Comparison of ENCODE assay signal across 9 mouse cellular contexts in the genomic region with DNA sequence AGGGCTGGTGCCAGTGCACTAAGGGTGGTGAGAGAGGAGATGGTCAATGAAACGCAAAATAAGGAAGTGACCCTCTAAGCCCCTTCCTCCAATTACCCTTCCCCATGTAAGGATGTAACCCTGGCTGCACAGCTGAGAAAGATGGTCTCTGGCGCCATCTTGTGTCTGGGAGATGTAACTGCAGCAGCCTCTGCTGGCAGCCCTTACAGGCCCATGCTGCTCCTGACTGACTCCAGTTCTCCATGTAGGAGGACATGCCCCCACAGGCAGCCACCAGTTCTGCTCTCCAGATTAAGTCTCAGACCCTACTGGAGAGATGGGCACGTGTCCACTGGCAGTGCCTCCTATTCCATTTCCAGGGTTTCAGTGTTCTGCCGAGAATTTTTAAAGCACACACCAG. TPM values are rescaled to one million over a fixed set of nuclear protein-coding genes. Genes with fewer than 3 reads are reported as not detected.
DNase-seq lines count a peak whose midpoint lies in the region; ATAC-seq and TF ChIP-seq lines count a peak whose summit lies in the region.
"Had no signal": no experiment of that assay in that cellular context is flagged by ENCODE, and none has a peak within 500 bp of the region (broad histone marks: within the 10 kb centered on the region; RNA-seq: fewer than 3 reads in every experiment).

No protein-coding gene starts in this region.

- no peak overlapping the region for H3K4me3 ChIP-seq in bone marrow, adult 2 months (replicated peaks; ENCODE audit: control insufficient read depth, low read depth, low read length)
- H3K4me3 ChIP-seq in embryonic facial prominence, embryonic 15.5 days (replicated peaks): no peak overlapping the region
- no peak overlapping the region for H3K4me3 ChIP-seq in heart, embryonic 10.5 days
- no peak overlapping the region for H3K4me3 ChIP-seq in kidney, embryonic 15.5 days (replicated peaks)
- H3K4me3 ChIP-seq in liver, embryonic 11.5 days (ENCODE audit: low read depth, low read length): no peak overlapping the region
- H3K4me3 ChIP-seq in stomach, embryonic 14.5 days (ENCODE audit: low read depth, low read length): no peak overlapping the region
- H3K4me3 ChIP-seq: erythroblast, embryonic 14.5 days had no signal

- no peak for TF ChIP-seq POLR2A in bone marrow, adult 2 months (IDR thresholded peaks at IDR 0.05; ENCODE audit: borderline replicate concordance, control insufficient read depth, low read depth, low read length)

- H3K27ac ChIP-seq in bone marrow, adult 2 months (ENCODE audit: control insufficient read depth, insufficient read depth, low read depth, low read length, poor library complexity): no peak overlapping the region
- no peak overlapping the region for H3K27ac ChIP-seq in embryonic facial prominence, embryonic 15.5 days (replicated peaks)
- H3K27ac ChIP-seq in heart, embryonic 10.5 days: no peak overlapping the region
- H3K27ac ChIP-seq in kidney, embryonic 15.5 days: no peak overlapping the region
- no peak overlapping the region for H3K27ac ChIP-seq in liver, embryonic 11.5 days (ENCODE audit: low read depth, low read length)
- H3K27ac ChIP-seq in stomach, embryonic 14.5 days (ENCODE audit: low read length): no peak overlapping the region

- H3K9me3 ChIP-seq in embryonic facial prominence, embryonic 15.5 days (replicated peaks): no peaks in the 10 kb centered on the region
- no peaks in the 10 kb centered on the region for H3K9me3 ChIP-seq in heart, embryonic 10.5 days
- H3K9me3 ChIP-seq in kidney, embryonic 15.5 days (replicated peaks): no peaks in the 10 kb centered on the region
- no peaks in the 10 kb centered on the region for H3K9me3 ChIP-seq in liver, embryonic 11.5 days (ENCODE audit: control insufficient read depth, low read length)
- no peaks in the 10 kb centered on the region for H3K9me3 ChIP-seq in stomach, embryonic 14.5 days (ENCODE audit: control insufficient read depth, low read depth, low read length)

- H3K4me1 ChIP-seq in bone marrow, adult 2 months (ENCODE audit: control insufficient read depth, insufficient read depth, low read length): no peaks in the 10 kb centered on the region
- H3K4me1 ChIP-seq in embryonic facial prominence, embryonic 15.5 days: no peaks in the 10 kb centered on the region
- no peaks in the 10 kb centered on the region for H3K4me1 ChIP-seq in heart, embryonic 10.5 days
- H3K4me1 ChIP-seq in kidney, embryonic 15.5 days: no peaks in the 10 kb centered on the region
- no peaks in the 10 kb centered on the region for H3K4me1 ChIP-seq in liver, embryonic 11.5 days (replicated peaks; ENCODE audit: control insufficient read depth, insufficient read depth, low read length)
- no peaks in the 10 kb centered on the region for H3K4me1 ChIP-seq in stomach, embryonic 14.5 days (ENCODE audit: control insufficient read depth, insufficient read depth, low read length)

- WGBS in bone marrow, adult 2 months: 29% methylated on average over 4 of the region's 4 CpGs
- 28% methylated on average over 4 of the region's 4 CpGs for WGBS in embryonic facial prominence, embryonic 15.5 days
- WGBS in heart, embryonic 10.5 days: 27% methylated on average over 4 of the region's 4 CpGs
- 25% methylated on average over 4 of the region's 4 CpGs for WGBS in kidney, embryonic 15.5 days
- 33% methylated on average over 4 of the region's 4 CpGs for WGBS in liver, embryonic 11.5 days
- WGBS in stomach, embryonic 14.5 days: 27% methylated on average over 4 of the region's 4 CpGs

- no peak overlapping the region for H3K9ac ChIP-seq in embryonic facial prominence, embryonic 15.5 days
- H3K9ac ChIP-seq in kidney, embryonic 15.5 days: no peak overlapping the region
- H3K9ac ChIP-seq in liver, embryonic 11.5 days (ENCODE audit: low read depth, low read length): no peak overlapping the region
- no peak overlapping the region for H3K9ac ChIP-seq in stomach, embryonic 14.5 days (replicated peaks; ENCODE audit: low read depth, low read length)

- peak; percentile 96 for TF ChIP-seq CTCF in bone marrow, adult 2 months (IDR thresholded peaks at IDR 0.05; ENCODE audit: control insufficient read depth, insufficient read depth, low read length)

- H3K4me2 ChIP-seq in embryonic facial prominence, embryonic 15.5 days (replicated peaks): no peak overlapping the region
- no peak overlapping the region for H3K4me2 ChIP-seq in kidney, embryonic 15.5 days
- H3K4me2 ChIP-seq in liver, embryonic 11.5 days: no peak overlapping the region
- no peak overlapping the region for H3K4me2 ChIP-seq in stomach, embryonic 14.5 days (replicated peaks; ENCODE audit: low read depth, low read length)

- peaks cover 93% of the 10 kb centered on the region for H3K36me3 ChIP-seq in embryonic facial prominence, embryonic 15.5 days
- peaks cover 99% of the 10 kb centered on the region for H3K36me3 ChIP-seq in heart, embryonic 10.5 days
- peaks cover 95% of the 10 kb centered on the region for H3K36me3 ChIP-seq in kidney, embryonic 15.5 days
- H3K36me3 ChIP-seq in liver, embryonic 11.5 days (ENCODE audit: control insufficient read depth, insufficient read depth, low read length): peaks cover 41% of the 10 kb centered on the region
- H3K36me3 ChIP-seq in stomach, embryonic 14.5 days (ENCODE audit: control insufficient read depth, insufficient read depth, low read length): peaks cover 81% of the 10 kb centered on the region

- H3K27me3 ChIP-seq in embryonic facial prominence, embryonic 15.5 days: no peaks in the 10 kb centered on the region
- no peaks in the 10 kb centered on the region for H3K27me3 ChIP-seq in heart, embryonic 10.5 days (ENCODE audit: insufficient read depth, poor library complexity, severe bottlenecking)
- H3K27me3 ChIP-seq in kidney, embryonic 15.5 days: no peaks in the 10 kb centered on the region
- H3K27me3 ChIP-seq in liver, embryonic 11.5 days (replicated peaks; ENCODE audit: control insufficient read depth, insufficient read depth, low read length): no peaks in the 10 kb centered on the region
- no peaks in the 10 kb centered on the region for H3K27me3 ChIP-seq in stomach, embryonic 14.5 days (ENCODE audit: control insufficient read depth, insufficient read depth, low read length)

- peak; percentile 79 for ATAC-seq in CD4-positive, CD25-positive, alpha-beta regulatory T cell, adult 4 months
- peak; percentile 67 for ATAC-seq in embryonic facial prominence, embryonic 15.5 days (ENCODE audit: insufficient number of reproducible peaks, low FRiP score, low TSS enrichment, low read depth)
- ATAC-seq in kidney, embryonic 15.5 days (replicated peaks; ENCODE audit: low FRiP score): peak; percentile 78
- ATAC-seq in liver, embryonic 11.5 days (replicated peaks; ENCODE audit: low FRiP score): peak; percentile 61
- peak; percentile 75; the same call in 1 of the 2 replicates for ATAC-seq in stomach, embryonic 14.5 days (ENCODE audit: insufficient number of reproducible peaks, insufficient read depth, low FRiP score, low read depth)

- DNase-seq in heart, embryonic 10.5 days (ENCODE audit: low spot score): peak; percentile 82
- peak; percentile 59 for DNase-seq in liver, embryonic 11.5 days (ENCODE audit: low spot score)
- peak; percentile 37 to 49 for DNase-seq in natural killer cell, adult 2 months (ENCODE audit: low spot score in 2 of 2)

RNA-seq across cellular contexts. Expression of a gene that starts 34.6 kb away (rescaled TPM):
- 100 to 1,000 TPM in 1 of 2 experiments, 10 to 100 TPM in 1; 92.6 to 102 TPM for polyA plus RNA-seq in CD4-positive, CD25-positive, alpha-beta regulatory T cell, adult 4 months (2017; shearing (Covaris generic))
- polyA plus RNA-seq in bone marrow, adult 2 months (2011; ENCODE audit: insufficient read depth, insufficient read length, low replicate concordance, missing spikeins): 20.7 and 21.2 TPM in 2 replicates
- 53.8 and 54.5 TPM in 2 replicates for polyA plus RNA-seq in embryonic facial prominence, embryonic 15.5 days (2015; fragmentation: Nextera tagmentation; extraction: Ambion mirVana)
- 44.4 and 51.9 TPM in 2 replicates for polyA plus RNA-seq in heart, embryonic 10.5 days (2016; fragmentation: Nextera tagmentation; extraction: Ambion mirVana)
- polyA plus RNA-seq in kidney, embryonic 15.5 days (2015; fragmentation: Nextera tagmentation; extraction: Ambion mirVana): 66.0 and 67.2 TPM in 2 replicates
- polyA plus RNA-seq in liver, embryonic 11.5 days (2014; fragmentation: Nextera tagmentation; extraction: Ambion mirVana): 54.7 and 59.4 TPM in 2 replicates
- 76.7 and 77.5 TPM in 2 replicates for polyA plus RNA-seq in stomach, embryonic 14.5 days (2014; fragmentation: Nextera tagmentation; extraction: Ambion mirVana)

RNA-seq across cellular contexts. Expression of a gene that starts 39.0 kb away (rescaled TPM):
- 10 to 100 TPM; 33.7 to 44.4 TPM for polyA plus RNA-seq in CD4-positive, CD25-positive, alpha-beta regulatory T cell, adult 4 months (2017; shearing (Covaris generic))
- polyA plus RNA-seq in bone marrow, adult 2 months (2011; ENCODE audit: insufficient read depth, insufficient read length, low replicate concordance, missing spikeins): 12.1 and 12.6 TPM in 2 replicates
- polyA plus RNA-seq in embryonic facial prominence, embryonic 15.5 days (2015; fragmentation: Nextera tagmentation; extraction: Ambion mirVana): 35.3 and 38.2 TPM in 2 replicates
- polyA plus RNA-seq in heart, embryonic 10.5 days (2016; fragmentation: Nextera tagmentation; extraction: Ambion mirVana): 37.4 and 42.7 TPM in 2 replicates
- polyA plus RNA-seq in kidney, embryonic 15.5 days (2015; fragmentation: Nextera tagmentation; extraction: Ambion mirVana): 38.1 and 38.4 TPM in 2 replicates
- 40.8 and 43.7 TPM in 2 replicates for polyA plus RNA-seq in liver, embryonic 11.5 days (2014; fragmentation: Nextera tagmentation; extraction: Ambion mirVana)
- 32.2 and 33.5 TPM in 2 replicates for polyA plus RNA-seq in stomach, embryonic 14.5 days (2014; fragmentation: Nextera tagmentation; extraction: Ambion mirVana)
